Mouse (Mus musculus): ENCODE data around the gene 4931417E11Rik. TPM values are rescaled to one million over a fixed set of nuclear protein-coding genes. Genes with fewer than 3 reads are reported as not detected.

The 4931417E11Rik gene
- not detected for total RNA-seq (2022)

- DNase-seq (ENCODE audit: low spot score in 2 of 2): no peak
Measured at GRCm38 (mm10) chr6:73469567-73469966, at the start of gene 4931417E11Rik. Gene 4931417E11Rik (minus strand): TSS chr6:73469667.

- peak; percentile 44 to 83 for DNase-seq (ENCODE audit: low spot score in 2 of 2)
Measured at GRCm38 (mm10) chr6:73517818-73518396, 48.4 kb upstream of the 4931417E11Rik start.

GRCm38 (mm10) chr6:73512907-73513306, 43.4 kb upstream of the 4931417E11Rik start:
- DNase-seq (ENCODE audit: low spot score in 2 of 2): no peak

- DNase-seq (ENCODE audit: low spot score in 2 of 2): no peak
Measured at GRCm38 (mm10) chr6:73499631-73500030, 30.2 kb upstream of the 4931417E11Rik start.

GRCm38 (mm10) chr6:73497321-73497720, 27.9 kb upstream of the 4931417E11Rik start:
- no peak for DNase-seq (ENCODE audit: low spot score in 2 of 2)

GRCm38 (mm10) chr6:73490524-73490923, 21.1 kb upstream of the 4931417E11Rik start:
- peak in 1 of 2 experiments; percentile 10 for DNase-seq (ENCODE audit: low spot score in 2 of 2)

GRCm38 (mm10) chr6:73485616-73486015, 16.1 kb upstream of the 4931417E11Rik start:
- no peak for DNase-seq (ENCODE audit: low spot score in 2 of 2)

- no peak for DNase-seq (ENCODE audit: low spot score in 2 of 2)
Measured at GRCm38 (mm10) chr6:73466084-73466483, 3.4 kb downstream of the 4931417E11Rik start.

GRCm38 (mm10) chr6:73462543-73462942, 6.9 kb downstream of the 4931417E11Rik start:
- no peak for DNase-seq (ENCODE audit: low spot score in 2 of 2)

- no peak for DNase-seq (ENCODE audit: low spot score in 2 of 2)
Measured at GRCm38 (mm10) chr6:73433912-73434311, 35.6 kb downstream of the 4931417E11Rik start.

- no peak for DNase-seq (ENCODE audit: low spot score in 2 of 2)
Measured at GRCm38 (mm10) chr6:73428618-73429336, 40.7 kb downstream of the 4931417E11Rik start.

- DNase-seq (ENCODE audit: low spot score in 2 of 2): no peak
Measured at GRCm38 (mm10) chr6:73427273-73427812, 42.1 kb downstream of the 4931417E11Rik start.

Other genes with a start within 250 kb of the 4931417E11Rik start
- gene Dnah6, start 248.0 kb downstream of the 4931417E11Rik start, total RNA-seq (2022): 1 to 10 TPM in 2 of 4 experiments, under 1 TPM in 2; 0.83 to 1.5 (median 1.1) TPM
- gene Suclg1, start 221.3 kb downstream of the 4931417E11Rik start, total RNA-seq (2022): 100 to 1,000 TPM; 122 to 136 (median 131) TPM